Mouse (Mus musculus) ovary, adult 18-20 months (tissue): ENCODE results near the gene Rpl23.
A peak's percentile ranks its signal among the peaks of the same experiment; 100 is the strongest.
"Not testable (repeated sequence)": the region's sequence is repeated elsewhere in the genome, so short reads cannot be mapped to it uniquely, and the experiment has no call there.

Source experiments
- DNase-seq: peaks from one replicate; pipeline ENCODE4 v3.0.0; 2022; ENCODE audit warnings: low spot score, mixed read lengths

Rpl23 gene

DNA sequence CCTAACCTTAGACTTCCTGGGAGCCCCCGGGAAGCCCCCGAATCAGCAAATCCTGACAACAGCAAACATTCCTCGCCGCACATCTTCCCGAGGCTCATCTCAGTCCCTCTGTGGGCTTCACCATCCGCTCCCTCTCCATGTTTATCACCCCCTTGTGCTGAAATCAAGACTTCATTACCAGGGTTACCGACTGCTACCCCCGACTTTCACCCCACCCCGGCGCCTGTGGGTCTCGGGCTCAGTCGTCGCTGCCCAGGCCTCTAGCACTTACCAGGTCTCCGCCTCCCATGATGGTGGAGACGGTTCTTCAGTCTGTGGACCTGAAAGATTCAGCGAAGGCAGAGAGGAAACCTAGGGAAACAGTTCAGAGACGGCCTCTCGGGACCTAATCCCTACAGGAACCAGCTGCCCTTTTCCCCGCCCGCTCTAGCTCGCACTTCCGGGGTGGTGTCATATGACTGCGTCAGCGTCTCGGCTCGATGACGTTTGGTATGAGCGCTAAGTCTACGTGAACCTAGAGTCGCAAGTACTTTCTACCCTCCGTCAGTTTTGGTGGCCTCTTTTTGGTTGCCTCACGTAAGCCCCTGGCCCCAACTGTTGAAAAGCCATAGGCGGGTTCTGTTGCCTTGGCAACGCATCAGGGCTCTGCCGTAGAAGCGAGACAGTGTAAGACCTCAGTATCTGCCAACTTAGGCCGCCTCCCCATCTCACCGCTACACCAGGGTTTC lies 15.9 kb downstream of the Rpl23 start, which contains the start of gene Cwc25:
Cwc25 (minus strand) TSS at position 403 of the 728 bp plus-strand sequence.
- DNase-seq, result peak; percentile 89

DNA sequence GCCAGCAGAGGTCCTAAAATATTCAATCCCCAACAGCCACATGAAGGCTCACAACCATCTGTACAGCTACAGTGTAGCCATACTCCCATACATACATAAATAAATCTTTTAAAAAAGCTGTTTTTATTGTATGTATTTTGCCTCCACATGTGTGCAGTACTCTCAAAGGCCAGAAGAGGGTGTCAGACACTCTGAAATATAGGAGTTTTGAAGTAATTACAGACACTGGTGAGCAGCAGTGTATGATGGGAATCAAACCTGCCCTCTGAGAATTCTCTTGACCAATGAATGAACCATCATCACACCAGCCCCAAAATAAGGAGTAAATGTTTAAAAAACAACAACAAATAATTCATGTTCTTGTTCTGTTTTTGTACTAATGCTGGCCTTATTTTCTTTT lies 20.6 kb downstream of the Rpl23 start:
- no peak for DNase-seq

DNA sequence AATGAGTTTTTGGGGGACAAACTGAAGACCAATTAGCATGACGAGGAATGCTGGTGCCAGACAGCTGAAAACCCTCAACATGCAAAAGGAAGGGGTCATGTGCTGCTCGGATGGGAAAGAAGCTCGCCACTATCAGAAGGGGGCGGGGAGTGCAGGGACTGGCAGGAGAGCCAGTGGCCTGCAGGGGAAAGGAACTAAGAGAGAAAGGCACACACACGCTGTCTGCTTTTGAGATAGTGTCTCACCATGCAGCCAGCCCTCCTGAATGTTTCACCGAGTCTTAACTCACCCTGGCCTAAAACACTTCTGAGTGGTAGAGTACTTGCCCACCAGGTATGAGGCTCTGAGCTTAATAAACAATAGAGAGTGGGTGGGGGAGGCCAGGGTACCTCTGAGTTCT lies 23.3 kb downstream of the Rpl23 start:
- no peak for DNase-seq

DNA sequence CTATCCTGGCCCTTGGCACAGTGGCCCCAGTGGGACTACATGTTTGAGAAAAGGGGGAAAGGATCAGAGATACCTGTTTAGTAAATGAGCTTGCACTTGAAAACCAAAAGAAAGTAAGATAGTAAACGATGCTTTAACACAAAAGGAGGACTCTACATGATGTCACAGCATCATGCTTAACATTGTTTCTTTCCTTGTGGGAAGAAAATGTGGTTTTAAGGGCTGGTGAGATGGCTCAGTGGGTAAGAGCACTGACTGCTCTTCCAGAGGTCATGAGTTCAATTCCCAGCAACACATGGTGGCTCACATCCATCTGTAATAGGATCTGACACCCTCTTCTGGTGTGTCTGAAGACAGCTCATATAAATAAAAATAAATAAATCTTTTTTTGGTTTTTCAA lies 24.1 kb downstream of the Rpl23 start:
- no peak for DNase-seq

DNA sequence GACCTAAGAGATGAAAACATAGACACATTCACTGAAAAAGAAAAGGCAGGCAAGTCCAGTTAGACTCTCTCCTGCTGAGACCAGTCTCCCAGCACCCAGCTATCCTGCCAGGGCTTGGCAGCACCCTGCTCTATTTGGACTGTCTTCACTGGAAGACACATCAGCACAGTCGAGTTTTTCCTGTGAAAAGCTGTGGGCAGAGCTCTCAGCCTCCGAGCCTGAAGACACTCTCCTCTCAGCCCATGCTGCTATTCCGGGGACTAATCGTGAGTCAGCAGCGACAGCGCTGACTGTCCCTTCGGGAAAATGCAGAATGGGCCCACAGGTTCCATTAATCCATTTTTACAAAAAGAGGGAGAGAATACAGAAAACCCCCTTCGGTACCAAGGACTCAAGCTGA lies 29.0 kb downstream of the Rpl23 start:
- DNase-seq, result no peak

DNA sequence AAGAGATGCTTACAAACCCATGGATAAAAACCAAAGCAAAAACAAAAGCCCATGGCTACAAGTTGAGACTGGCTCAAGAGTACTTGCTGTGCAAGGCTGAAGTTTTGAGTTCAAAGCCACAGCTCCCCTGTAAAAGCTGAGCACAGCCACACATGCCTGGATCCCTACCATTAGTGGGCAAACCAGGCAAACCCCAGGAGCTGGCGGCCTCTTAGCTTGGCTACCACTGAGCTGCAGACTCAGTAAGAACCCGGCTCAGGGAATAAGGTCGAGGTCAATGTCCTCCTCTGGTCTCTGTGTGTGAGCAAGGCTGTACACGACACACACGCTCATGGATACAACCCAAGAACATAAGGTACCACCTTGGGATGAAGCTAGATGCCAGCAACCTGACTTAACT lies 33.7 kb downstream of the Rpl23 start:
- DNase-seq, result no peak

DNA sequence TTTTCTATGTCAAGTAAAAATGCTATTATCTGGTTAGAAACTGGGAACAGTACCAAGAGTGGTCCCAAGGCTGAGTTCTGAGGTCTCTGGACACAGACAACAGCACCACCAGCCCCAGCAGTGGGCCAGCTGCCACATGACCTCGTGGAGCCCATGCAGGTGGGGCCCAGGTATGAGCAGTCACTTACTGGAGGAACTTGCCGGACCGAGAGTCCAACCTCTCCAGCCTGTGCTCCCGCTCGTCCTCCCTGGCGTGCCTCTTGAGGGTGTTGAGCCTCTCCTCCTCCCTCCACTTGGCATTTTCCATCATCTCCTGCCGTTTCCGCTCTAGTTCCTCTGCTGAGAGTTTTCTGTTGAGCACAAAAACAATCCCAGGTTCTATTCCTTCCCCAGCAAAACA lies 34.5 kb downstream of the Rpl23 start:
- DNase-seq, result no peak

DNA sequence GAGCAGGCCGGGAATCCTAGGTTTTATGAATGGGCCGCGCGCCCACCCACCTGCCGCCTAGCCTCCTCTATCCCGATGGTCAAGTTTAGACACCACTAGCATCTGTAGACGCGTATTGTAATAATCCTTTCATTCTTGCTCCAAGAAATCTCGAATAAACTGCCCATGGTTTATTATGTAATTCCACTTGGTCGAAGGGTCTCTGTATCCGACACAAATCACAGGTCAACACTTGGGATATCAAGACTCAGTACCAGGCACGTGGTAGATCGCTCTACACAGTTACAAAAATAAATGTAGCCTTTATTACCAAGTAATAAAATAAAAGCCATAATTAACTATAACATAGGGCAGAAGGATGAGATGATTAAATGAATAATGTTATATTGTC lies 36.9 kb downstream of the Rpl23 start:
- no peak for DNase-seq

DNA sequence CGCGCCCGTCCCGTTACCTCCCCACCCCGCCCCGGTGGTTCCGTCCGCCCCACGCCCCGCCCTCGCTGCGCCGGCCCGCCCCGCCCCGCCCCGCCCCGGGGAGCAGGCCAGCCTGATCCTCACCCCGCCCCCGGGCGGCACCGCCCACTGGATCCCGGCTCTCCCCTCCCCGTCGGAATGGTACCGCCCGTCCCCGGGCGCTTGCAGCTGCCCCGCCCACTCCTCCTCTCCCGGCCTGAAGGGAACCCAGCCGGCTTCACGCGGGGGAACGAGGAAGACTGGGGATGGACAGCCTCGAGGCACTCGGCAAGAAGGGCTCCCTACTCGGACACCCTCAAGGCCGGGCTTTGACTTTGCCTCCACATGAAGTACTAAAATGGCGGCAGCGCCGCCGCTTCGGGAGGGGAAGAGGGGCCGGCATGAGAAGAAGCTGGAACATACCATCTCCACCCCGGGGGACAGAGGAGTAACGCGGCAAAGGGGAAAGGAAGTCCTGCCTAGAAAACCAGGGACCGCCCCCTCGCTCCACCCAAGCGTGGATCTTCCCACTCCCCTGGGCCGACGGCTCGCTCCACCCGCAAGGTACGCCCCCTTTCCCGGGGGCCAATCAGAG lies 37.4 kb downstream of the Rpl23 start:
- peak; percentile 98 for DNase-seq

DNA sequence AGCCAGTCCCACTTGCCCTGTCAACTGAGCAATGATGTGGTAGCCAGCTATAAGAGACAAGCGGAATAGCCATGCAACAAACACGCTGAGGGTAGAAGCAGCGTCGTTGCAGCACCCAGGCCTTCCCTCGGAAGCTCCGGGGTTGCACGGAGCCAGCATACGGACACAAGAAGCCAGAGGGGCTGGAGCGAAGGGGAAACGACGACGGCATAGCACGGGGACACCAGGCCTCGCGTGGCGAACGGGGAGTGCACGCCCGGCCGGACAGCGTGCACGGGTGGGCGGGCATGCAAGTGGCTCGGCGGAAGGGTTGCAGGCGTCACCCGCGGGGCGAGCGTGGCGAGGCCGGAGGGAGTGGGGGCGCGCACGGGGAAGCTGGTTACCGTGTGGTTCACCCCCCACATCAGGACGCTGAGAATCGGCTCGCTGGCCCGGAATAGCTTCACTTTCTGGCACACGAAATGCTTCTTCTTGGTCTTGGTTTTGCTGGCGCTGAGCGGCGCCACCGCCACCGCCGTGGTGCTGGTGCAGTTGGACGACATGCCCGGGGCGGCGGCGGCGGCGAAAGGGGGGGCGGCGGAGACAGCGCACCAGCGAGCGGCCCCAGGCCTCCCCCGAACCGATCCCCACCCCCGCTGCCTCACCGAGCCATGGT lies 38.0 kb downstream of the Rpl23 start, which contains the start of gene Pip4k2b:
Pip4k2b (minus strand) TSS at position 642 of the 655 bp plus-strand sequence.
- peak; percentile 45 for DNase-seq

DNA sequence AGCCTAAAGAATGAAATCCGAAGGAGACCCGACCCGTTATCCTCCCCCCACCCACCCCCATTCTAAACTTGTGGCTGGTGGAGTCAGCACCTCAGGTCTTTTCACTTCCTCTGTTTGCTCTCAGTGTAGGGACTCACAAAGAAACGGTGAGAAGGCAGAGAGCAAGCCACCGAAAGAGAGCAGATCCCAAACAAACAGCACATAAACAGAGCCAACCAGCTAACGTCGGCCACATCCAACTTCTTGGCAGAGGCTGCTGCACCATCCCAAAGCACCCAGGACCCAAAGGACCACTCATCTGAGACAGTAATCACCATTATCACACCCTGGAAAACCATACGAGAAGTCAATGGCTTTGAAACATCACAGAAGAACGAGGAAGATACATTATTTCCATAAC lies 38.8 kb downstream of the Rpl23 start:
- no peak for DNase-seq

DNA sequence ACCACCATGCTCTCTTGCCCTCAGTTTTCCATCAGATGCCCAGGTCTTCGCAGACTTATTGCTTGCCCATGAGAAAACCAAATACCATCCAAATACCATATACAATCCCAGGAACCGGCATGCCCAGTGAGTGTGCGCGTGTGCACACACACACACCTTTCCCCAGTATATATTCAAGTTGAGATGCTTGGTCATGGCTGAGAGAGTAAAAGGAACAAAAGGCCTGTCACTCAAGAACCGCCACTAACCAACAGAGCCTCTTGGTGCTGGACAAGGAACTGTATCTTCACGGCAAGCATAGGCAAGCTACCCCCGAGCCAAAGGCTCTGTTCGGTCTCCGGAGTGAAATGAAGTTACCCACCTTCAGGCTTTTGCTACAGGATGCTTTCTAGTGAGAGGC lies 39.6 kb downstream of the Rpl23 start:
- no peak for DNase-seq

DNA sequence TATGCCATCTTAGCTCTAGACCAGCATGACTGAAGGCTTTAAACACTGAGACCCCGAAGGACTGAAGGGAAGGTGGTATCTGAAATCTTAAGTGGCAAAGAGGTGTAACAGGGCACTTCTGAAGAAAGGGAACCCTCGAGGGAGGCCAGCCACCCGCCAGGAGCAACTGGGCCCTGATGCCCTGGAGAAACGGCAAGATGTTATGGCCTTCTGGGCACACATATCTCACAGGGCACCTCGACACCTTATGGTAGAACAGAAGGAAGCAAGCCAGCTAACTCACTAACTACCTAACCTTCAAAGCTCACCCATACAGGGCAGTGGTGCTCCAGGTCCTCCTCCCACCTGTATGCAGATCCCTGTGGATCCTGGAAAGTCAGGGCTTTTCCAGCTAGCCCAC lies 40.1 kb downstream of the Rpl23 start:
- DNase-seq, result no peak

DNA sequence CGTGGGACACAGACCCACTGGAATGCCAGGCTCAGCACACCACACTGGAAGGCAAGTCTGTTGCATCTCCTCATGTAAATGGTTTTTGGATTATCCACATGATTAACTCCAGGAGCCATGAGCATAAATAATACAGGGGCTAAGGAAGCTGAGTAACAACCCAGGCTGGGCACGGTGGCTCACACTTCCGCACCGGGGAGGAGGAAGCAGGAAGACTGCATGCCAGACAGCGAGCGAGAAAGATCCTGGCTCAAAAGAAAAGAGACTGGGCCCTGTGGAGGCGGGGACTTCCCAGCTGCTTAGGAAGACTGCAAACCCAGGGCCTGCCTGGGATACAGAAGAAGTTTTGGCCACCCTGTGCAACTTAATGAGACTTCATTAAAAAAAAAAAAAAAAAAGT lies 42.0 kb downstream of the Rpl23 start:
- no peak for DNase-seq

DNA sequence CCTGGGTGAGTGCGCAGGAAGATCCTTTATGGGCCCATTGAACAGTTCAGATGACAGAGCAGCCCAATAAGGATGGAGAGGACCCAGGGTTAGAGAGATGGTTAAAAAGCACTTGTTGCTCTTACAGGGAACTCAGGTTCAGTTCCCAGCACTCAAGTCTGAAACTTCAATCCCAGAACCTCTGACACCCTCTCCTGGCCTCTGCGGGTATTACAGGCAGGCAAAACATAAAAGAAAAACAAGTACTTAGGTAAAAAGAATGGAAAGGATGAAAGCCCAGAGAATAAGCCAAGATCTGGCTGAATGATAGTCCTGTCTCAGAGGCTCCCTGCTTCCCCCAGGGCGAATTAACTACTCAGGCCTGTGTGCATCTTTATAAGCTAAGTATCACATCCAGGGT lies 43.1 kb downstream of the Rpl23 start:
- DNase-seq, result no peak

DNA sequence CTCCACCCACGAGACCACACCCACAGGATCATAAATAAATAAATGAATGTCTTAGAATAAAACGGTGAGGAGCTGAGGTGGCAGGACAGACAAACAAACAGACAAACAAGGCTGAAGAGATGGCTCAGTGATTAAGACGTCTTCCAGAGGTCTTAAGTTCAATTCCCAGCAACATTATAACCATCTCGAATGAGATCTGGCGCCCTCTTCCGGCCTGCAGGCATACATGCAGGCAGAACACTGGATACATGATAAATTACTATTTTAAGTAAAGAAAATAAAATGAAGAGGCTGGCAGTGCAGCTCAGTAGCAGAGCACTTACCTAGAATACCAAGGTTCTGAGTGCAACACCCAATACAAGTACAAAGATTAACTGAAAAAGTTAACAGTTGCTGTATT lies 43.5 kb downstream of the Rpl23 start:
- no peak for DNase-seq

DNA sequence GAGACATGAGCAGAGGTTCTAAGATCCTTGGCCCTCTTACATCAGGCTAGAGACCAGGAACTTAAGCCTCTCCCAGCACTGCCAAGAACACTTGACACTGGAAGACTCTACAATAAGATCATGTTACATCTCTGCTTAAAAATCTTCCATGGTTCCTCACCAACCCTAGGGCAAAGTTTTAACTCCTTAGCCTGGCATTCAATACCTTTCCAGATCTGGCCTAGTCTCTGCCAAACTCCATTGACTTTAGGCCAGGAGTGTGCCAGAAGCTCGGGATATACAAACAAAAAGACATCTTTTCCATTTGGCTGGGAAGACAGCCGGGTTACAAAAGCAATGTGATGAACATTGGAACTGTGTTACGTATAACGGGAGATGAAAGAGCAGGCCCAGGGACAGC lies 44.6 kb downstream of the Rpl23 start:
- DNase-seq, result no peak

DNA sequence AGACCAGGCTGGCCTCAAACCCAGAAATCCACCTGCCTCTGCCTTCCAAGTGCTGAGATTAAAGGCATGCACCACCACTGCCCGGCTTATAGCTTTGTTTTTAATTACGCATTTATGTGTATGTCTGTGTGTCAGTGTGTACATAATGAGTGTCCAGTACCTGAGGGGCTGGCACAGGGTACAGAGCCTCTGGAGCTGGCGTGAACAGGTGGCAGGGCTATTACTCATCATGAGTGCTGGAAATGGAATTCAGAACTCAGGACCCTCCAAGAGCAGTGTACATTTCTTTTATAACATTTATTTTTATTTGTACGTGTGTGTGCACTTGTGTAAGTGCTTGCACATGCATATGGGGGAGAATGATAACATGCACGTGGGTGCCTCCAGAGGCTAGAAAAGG lies 45.6 kb downstream of the Rpl23 start:
- no peak for DNase-seq

DNA sequence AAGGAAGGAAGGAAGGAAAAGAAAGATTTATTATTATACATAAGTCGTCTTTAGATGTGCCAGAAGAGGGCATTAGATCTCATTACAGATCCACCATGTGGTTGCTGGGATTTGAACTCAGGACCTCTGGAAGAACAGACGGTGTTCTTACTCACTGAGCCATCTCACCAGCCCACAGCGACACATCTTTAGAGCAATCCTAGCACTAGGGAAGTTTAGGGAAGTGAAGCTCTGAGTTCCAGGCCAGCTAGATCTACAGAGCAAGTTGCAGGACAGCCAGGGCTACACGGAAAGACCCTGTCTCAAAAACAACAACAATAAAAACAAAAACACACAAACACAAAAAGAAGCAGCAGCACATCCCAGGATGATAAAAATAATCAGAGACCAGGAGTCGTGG lies 47.4 kb downstream of the Rpl23 start:
- DNase-seq, result not testable (repeated sequence)

DNA sequence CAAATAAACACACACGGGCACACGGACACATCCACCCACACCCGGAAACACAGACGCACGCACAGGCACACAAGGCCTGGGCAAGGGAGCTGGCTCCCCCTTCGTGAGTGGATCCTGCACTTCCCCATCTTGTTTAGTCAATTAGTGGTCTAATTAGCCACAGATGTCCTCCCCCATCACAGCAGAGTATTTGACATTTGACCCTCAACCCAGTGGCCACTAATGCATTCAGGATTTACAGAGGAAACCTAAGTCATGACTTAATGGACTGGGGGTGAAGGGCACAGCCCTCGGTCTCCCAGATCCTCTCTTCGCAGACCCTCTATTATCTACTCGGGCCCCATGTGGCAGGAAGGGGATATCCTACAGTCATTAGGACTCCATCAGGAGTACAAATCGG lies 48.5 kb downstream of the Rpl23 start:
- DNase-seq, result no peak

DNA sequence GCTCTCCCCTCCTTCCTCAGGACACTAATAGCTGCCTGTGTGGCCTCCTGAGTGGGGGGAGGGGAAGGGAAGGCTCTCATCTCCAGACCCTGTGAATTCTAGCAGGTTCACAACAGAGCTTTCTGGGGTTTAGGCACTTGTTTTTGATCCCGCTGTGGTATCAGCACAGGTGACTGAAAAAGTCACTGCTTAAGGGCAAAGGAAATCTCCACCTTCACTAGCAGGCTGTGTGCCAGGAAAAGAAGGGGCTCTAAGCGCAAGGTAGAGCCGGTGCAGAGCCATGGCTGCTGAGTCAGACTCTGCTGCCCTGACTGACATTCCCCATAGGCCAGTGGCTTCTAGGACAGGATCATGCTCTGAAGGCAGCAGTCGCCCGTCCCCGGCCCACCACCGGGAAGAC lies 53.5 kb downstream of the Rpl23 start:
- DNase-seq, result no peak

DNA sequence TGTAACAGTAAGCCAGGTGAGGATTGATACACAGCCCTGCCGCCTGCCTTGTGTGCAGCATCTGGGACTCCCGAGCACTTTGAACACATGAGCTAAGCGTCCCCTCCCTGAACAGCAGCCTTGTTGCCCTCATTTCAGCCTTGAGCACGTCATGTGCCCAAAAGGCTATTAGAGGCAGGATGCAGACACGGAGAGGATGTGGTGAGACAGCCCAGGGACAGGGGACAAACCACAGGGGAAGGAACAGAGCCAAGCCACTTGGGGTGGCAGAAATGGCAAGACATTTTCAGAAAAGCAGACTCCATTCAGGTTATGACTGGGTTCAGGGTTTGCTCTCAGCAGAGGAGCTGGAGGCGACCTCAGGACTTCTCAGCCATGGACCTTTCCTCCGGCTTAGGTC lies 53.9 kb downstream of the Rpl23 start:
- no peak for DNase-seq
